Mouse (Mus musculus) heart, embryonic 14.5 days (tissue): Measurements from ENCODE around the gene Rapgef3. TPM values are rescaled to one million over a fixed set of nuclear protein-coding genes. Genes with fewer than 3 reads are reported as not detected.
A peak's percentile ranks its signal among the peaks of the same experiment; 100 is the strongest.

ENCODE experiments used
- ATAC-seq: fragments of 200-750 bp; cut with Nextera tagmentation; 2 replicates; pipeline ENCODE4 v1.8.0; 2017; ENCODE audit warnings: low read depth, moderate TSS enrichment; ENCODE audit not compliant: insufficient number of reproducible peaks, insufficient read depth, low FRiP score
- H3K27ac ChIP-seq, 2 experiments: fragments of 200-500 bp in 1 of 2; fragments of 300-500 bp in 1 of 2; sonication (generic) in 1 of 2; replicated peaks in 1 of 2; 2 replicates each; pipeline ENCODE4 v1.5.1; 2012 to 2014; ENCODE audit warnings: low read depth in 2 of 2, low read length in 2 of 2, control low read depth in 1 of 2, mild to moderate bottlenecking in 1 of 2, mixed read lengths in 1 of 2; ENCODE audit not compliant: control insufficient read depth in 1 of 2, insufficient read depth in 1 of 2
- H3K27me3 ChIP-seq: fragments of 300-500 bp; sonication (generic); 2 replicates; pipeline ENCODE4 v1.6.1; 2014; ENCODE audit warnings: mild to moderate bottlenecking, low read length, control low read depth; ENCODE audit not compliant: control insufficient read depth, insufficient read depth
- H3K36me3 ChIP-seq: fragments of 300-500 bp; sonication (generic); 2 replicates; pipeline ENCODE4 v1.6.1; 2014; ENCODE audit warnings: mild to moderate bottlenecking, control low read depth, low read length, mixed read lengths; ENCODE audit not compliant: control insufficient read depth, insufficient read depth
- H3K4me1 ChIP-seq, 2 experiments: fragments of 200-500 bp in 1 of 2; fragments of 300-500 bp in 1 of 2; sonication (generic) in 1 of 2; 2 replicates each; pipeline ENCODE4 v1.6.1; 2012 to 2014; ENCODE audit warnings: low read length in 2 of 2, control low read depth in 1 of 2, mixed read lengths in 1 of 2; ENCODE audit not compliant: control insufficient read depth in 2 of 2, insufficient read depth in 2 of 2
- H3K4me2 ChIP-seq: fragments of 300-500 bp; sonication (generic); 2 replicates; pipeline ENCODE4 v1.6.1; 2014; ENCODE audit warnings: mild to moderate bottlenecking, low read length
- H3K4me3 ChIP-seq, 2 experiments: fragments of 200-500 bp in 1 of 2; fragments of 300-500 bp in 1 of 2; sonication (generic) in 1 of 2; 2 replicates each; pipeline ENCODE4 v1.5.1; 2012 to 2014; ENCODE audit warnings: low read length in 2 of 2, mild to moderate bottlenecking in 2 of 2, control low read depth in 1 of 2, low read depth in 1 of 2, moderate library complexity in 1 of 2; ENCODE audit not compliant: control insufficient read depth in 1 of 2, insufficient read depth in 1 of 2
- H3K9ac ChIP-seq: fragments of 300-500 bp; sonication (generic); 2 replicates; pipeline ENCODE4 v1.6.1; 2014; ENCODE audit warnings: mild to moderate bottlenecking, low read length
- H3K9me3 ChIP-seq: fragments of 300-500 bp; sonication (generic); 2 replicates; pipeline ENCODE4 v1.6.1; 2016; ENCODE audit warnings: low read length, control low read depth; ENCODE audit not compliant: control insufficient read depth
- whole genome bisulfite sequencing: fragments of 180-500 bp; shearing (Covaris S2); extraction: QIAGEN DNeasy Blood & Tissue Kit; methylation state at CpG from one replicate; pipeline ENCODE4 v1.1.7; 2014; 5-methylcytosine and 5-hydroxymethylcytosine counted together
- polyA plus RNA-seq: library from polyadenylated mRNA; unstranded; fragments of >200 nt; fragmentation: Nextera tagmentation; extraction: Ambion mirVana; gene quantifications from 2 replicates; pipeline ENCODE4 v1.2.1, GENCODE M21; 2014

Rapgef3 gene
- polyA plus RNA-seq, 1 experiment from 2014 or later = 19.2 TPM

- H3K27ac ChIP-seq = no peak overlapping the region
- H3K9ac ChIP-seq = no peak overlapping the region
- H3K27me3 ChIP-seq = no peaks in the 10 kb centered on the region
- no peaks in the 10 kb centered on the region for H3K9me3 ChIP-seq
- no peak for ATAC-seq
- H3K4me2 ChIP-seq = no peak overlapping the region
- H3K36me3 ChIP-seq = peaks cover 65% of the 10 kb centered on the region
- 82% methylated on average over 11 of the region's 11 CpGs for WGBS
- no peak overlapping the region for H3K4me3 ChIP-seq
- H3K4me1 ChIP-seq = peaks cover 0 to 1% of the 10 kb centered on the region in 2 experiments; a peak in 3 of 4 replicates
These were observed 23.4 kb upstream of the Rapgef3 start for GRCm38 (mm10) chr15:97791126-97791700.

- H3K36me3 ChIP-seq = peaks cover 52% of the 10 kb centered on the region
- peaks cover 3 to 8% of the 10 kb centered on the region in 2 experiments for H3K4me1 ChIP-seq
- H3K4me2 ChIP-seq = no peak overlapping the region
These were observed 22.2 kb upstream of the Rapgef3 start for GRCm38 (mm10) chr15:97789761-97790505.

GRCm38 (mm10) chr15:97788821-97789220 is 21.0 kb upstream of the Rapgef3 start:
- Histone ChIP-seq H3K4me3 (no peak overlapping the region), H3K9ac (no peak overlapping the region), H3K4me2 (no peak overlapping the region), H3K27ac (no peak overlapping the region; a peak in 1 of 4 replicates), H3K9me3 (no peaks in the 10 kb centered on the region), H3K27me3 (no peaks in the 10 kb centered on the region), H3K36me3 (peaks cover 41% of the 10 kb centered on the region), H3K4me1 (peaks cover 6 to 11% of the 10 kb centered on the region in 2 experiments)
- no peak for ATAC-seq
- WGBS = 67% methylated on average over 6 of the region's 6 CpGs

More at GRCm38 (mm10) chr15:97789761-97790505, 22.2 kb upstream of the Rapgef3 start:
- Histone ChIP-seq H3K27ac (no peak overlapping the region), H3K27me3 (no peaks in the 10 kb centered on the region), H3K9ac (no peak overlapping the region), H3K9me3 (no peaks in the 10 kb centered on the region), H3K4me3 (no peak overlapping the region)
- ATAC-seq = no peak
- 59% methylated on average over 20 of the region's 20 CpGs for WGBS

- no peaks in the 10 kb centered on the region for H3K9me3 ChIP-seq
- ATAC-seq = no peak
- no peak overlapping the region for H3K4me2 ChIP-seq
- H3K9ac ChIP-seq = no peak overlapping the region
- H3K4me3 ChIP-seq = no peak overlapping the region
- peaks cover 6 to 13% of the 10 kb centered on the region in 2 experiments for H3K4me1 ChIP-seq
- WGBS = 70% methylated on average over 19 of the region's 19 CpGs
- no peaks in the 10 kb centered on the region for H3K27me3 ChIP-seq
- H3K27ac ChIP-seq = no peak overlapping the region
- H3K36me3 ChIP-seq = peaks cover 33% of the 10 kb centered on the region
These were observed 20.3 kb upstream of the Rapgef3 start for GRCm38 (mm10) chr15:97787799-97788667.

GRCm38 (mm10) chr15:97787148-97787798 is 19.5 kb upstream of the Rapgef3 start:
- H3K4me2 ChIP-seq = no peak overlapping the region
- no peak for ATAC-seq
- no peaks in the 10 kb centered on the region for H3K27me3 ChIP-seq
- peaks cover 10 to 21% of the 10 kb centered on the region in 2 experiments for H3K4me1 ChIP-seq
- no peaks in the 10 kb centered on the region for H3K9me3 ChIP-seq
- no peak overlapping the region for H3K4me3 ChIP-seq
- 78% methylated on average over 7 of the region's 7 CpGs for WGBS
- H3K27ac ChIP-seq = no peak overlapping the region
- no peak overlapping the region for H3K9ac ChIP-seq
- H3K36me3 ChIP-seq = peaks cover 26% of the 10 kb centered on the region

GRCm38 (mm10) chr15:97786412-97787112 is 18.8 kb upstream of the Rapgef3 start:
- Histone ChIP-seq H3K4me1 (peaks cover 13 to 21% of the 10 kb centered on the region in 2 experiments), H3K4me3 (no peak overlapping the region), H3K27ac (0 out of 4 replicates have a peak overlapping the region, but pooled peaks of 1 of the 2 experiments have one; percentile 6), H3K36me3 (peaks cover 19% of the 10 kb centered on the region; the same call in 1 of the 2 replicates), H3K9ac (no peak overlapping the region), H3K4me2 (0 out of 2 replicates have a peak overlapping the region, but pooled peaks have one; percentile 1), H3K27me3 (no peaks in the 10 kb centered on the region), H3K9me3 (no peaks in the 10 kb centered on the region)
- 81% methylated on average over 10 of the region's 10 CpGs for WGBS
- no peak for ATAC-seq
